In the genomic region with DNA sequence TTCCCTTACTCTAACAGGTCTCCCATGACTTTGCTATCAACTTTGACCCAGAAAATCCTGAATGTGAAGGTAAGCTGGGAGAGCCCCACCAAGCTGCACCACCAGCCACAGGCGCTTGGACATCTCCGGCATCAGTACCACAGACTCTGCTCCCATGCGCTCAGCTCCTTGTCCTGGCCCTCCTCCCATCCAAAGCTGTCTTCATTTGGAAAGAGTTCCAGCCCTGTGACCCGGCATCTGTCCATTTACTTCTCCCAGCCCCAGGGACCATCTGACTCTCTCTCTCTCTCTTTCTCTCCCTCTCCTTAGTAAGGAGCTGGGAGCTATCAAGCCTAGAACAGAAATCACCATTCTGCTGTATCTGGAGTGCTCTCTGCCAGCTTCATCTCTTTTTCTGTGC, we compare ENCODE assay signal across 25 mouse cellular contexts. TPM values are rescaled to one million over a fixed set of nuclear protein-coding genes. Genes with fewer than 3 reads are reported as not detected.
A peak's percentile ranks its signal among the peaks of the same experiment; 100 is the strongest.
DNase-seq lines count a peak whose midpoint lies in the region; ATAC-seq and TF ChIP-seq lines count a peak whose summit lies in the region.
"Had no signal": no experiment of that assay in that cellular context is flagged by ENCODE, and none has a peak within 500 bp of the region (broad histone marks: within the 10 kb centered on the region; RNA-seq: fewer than 3 reads in every experiment).

No protein-coding gene starts in this region.

- no peak overlapping the region for H3K4me3 ChIP-seq in embryonic facial prominence, embryonic 15.5 days (replicated peaks)
- H3K4me3 ChIP-seq in embryonic facial prominence, embryonic 10.5 days: no peak overlapping the region
- H3K4me3 ChIP-seq in layer of hippocampus, adult 2 months: no peak overlapping the region
- peak overlapping the region; percentile 26; the same call in 1 of the 2 replicates for H3K4me3 ChIP-seq in E14TG2a.4 (replicated peaks; ENCODE audit: low read length)
- peak overlapping the region; percentile 16 for H3K4me3 ChIP-seq in olfactory bulb, adult 2 months (ENCODE audit: insufficient read depth, low read depth, low read length)
- H3K4me3 ChIP-seq in limb, embryonic 10.5 days: no peak overlapping the region
- H3K4me3 ChIP-seq: embryonic facial prominence, embryonic 13.5 days; forebrain, embryonic 13.5 days; forebrain, embryonic 15.5 days had no signal

- no peak for TF ChIP-seq CTCF in layer of hippocampus, adult 2 months (conservative IDR thresholded peaks at IDR 0.05)
- no peak for TF ChIP-seq CTCF in E14TG2a.4 (conservative IDR thresholded peaks at IDR 0.05; ENCODE audit: low read length)
- TF ChIP-seq CTCF in olfactory bulb, adult 2 months (IDR thresholded peaks at IDR 0.05; ENCODE audit: insufficient read depth, low read depth, low read length): no peak

- peaks cover 29% of the 10 kb centered on the region for H3K27me3 ChIP-seq in embryonic facial prominence, embryonic 15.5 days
- peaks cover 72% of the 10 kb centered on the region for H3K27me3 ChIP-seq in embryonic facial prominence, embryonic 10.5 days (replicated peaks; ENCODE audit: low read depth, poor library complexity, severe bottlenecking)
- peaks cover 80% of the 10 kb centered on the region for H3K27me3 ChIP-seq in E14TG2a.4 (ENCODE audit: insufficient read depth, low read length)
- H3K27me3 ChIP-seq in limb, embryonic 10.5 days (ENCODE audit: low read depth, poor library complexity, severe bottlenecking): peaks cover 67% of the 10 kb centered on the region
- H3K27me3 ChIP-seq: forebrain, embryonic 15.5 days had no signal

- DNase-seq in embryonic facial prominence, embryonic 10.5 days (ENCODE audit: low spot score): no peak
- DNase-seq in layer of hippocampus, adult 2 months (ENCODE audit: low spot score in 2 of 2): no peak
- DNase-seq in layer of hippocampus, postnatal 36 days: no peak
- DNase-seq in limb, embryonic 10.5 days (ENCODE audit: low spot score): no peak
- DNase-seq: adrenal gland, adult 8-10 months; adrenal gland, postnatal 14 days; adrenal gland, postnatal 36 days; cerebellum, adult 11-12 months; cerebellum, adult 8-10 months; cerebellum, adult 9-11 months; cerebellum, postnatal 25 days; forebrain, postnatal 0 days had no signal

- no peak overlapping the region for H3K27ac ChIP-seq in embryonic facial prominence, embryonic 15.5 days (replicated peaks)
- no peak overlapping the region; the same call in 1 of the 2 replicates for H3K27ac ChIP-seq in embryonic facial prominence, embryonic 10.5 days (replicated peaks)
- peak overlapping the region; percentile 92; the same call in 1 of the 2 replicates for H3K27ac ChIP-seq in layer of hippocampus, adult 2 months
- H3K27ac ChIP-seq in olfactory bulb, adult 2 months (ENCODE audit: insufficient read depth, low read depth, low read length): 0 out of 2 replicates have a peak overlapping the region, but pooled peaks have one; percentile 74
- no peak overlapping the region for H3K27ac ChIP-seq in limb, embryonic 10.5 days
- H3K27ac ChIP-seq: embryonic facial prominence, embryonic 13.5 days; forebrain, embryonic 13.5 days; forebrain, embryonic 15.5 days had no signal

- no peaks in the 10 kb centered on the region for H3K9me3 ChIP-seq in embryonic facial prominence, embryonic 15.5 days (replicated peaks)
- H3K9me3 ChIP-seq in embryonic facial prominence, embryonic 10.5 days: no peaks in the 10 kb centered on the region
- H3K9me3 ChIP-seq in E14TG2a.4 (ENCODE audit: low read length): no peaks in the 10 kb centered on the region
- no peaks in the 10 kb centered on the region for H3K9me3 ChIP-seq in limb, embryonic 10.5 days (replicated peaks)
- H3K9me3 ChIP-seq: embryonic facial prominence, embryonic 13.5 days; forebrain, embryonic 13.5 days; forebrain, embryonic 15.5 days; G1E had no signal

- H3K4me1 ChIP-seq in embryonic facial prominence, embryonic 15.5 days: peaks cover 11% of the 10 kb centered on the region
- peaks cover 18% of the 10 kb centered on the region for H3K4me1 ChIP-seq in embryonic facial prominence, embryonic 10.5 days
- peaks cover 40% of the 10 kb centered on the region for H3K4me1 ChIP-seq in E14TG2a.4 (replicated peaks; ENCODE audit: low read depth, low read length)
- peaks cover 39% of the 10 kb centered on the region for H3K4me1 ChIP-seq in olfactory bulb, adult 2 months (ENCODE audit: control insufficient read depth, insufficient read depth, low read length)
- peaks cover 15% of the 10 kb centered on the region for H3K4me1 ChIP-seq in limb, embryonic 10.5 days

- H3K9ac ChIP-seq in embryonic facial prominence, embryonic 15.5 days: peak overlapping the region; percentile 9; the same call in 1 of the 2 replicates
- H3K9ac ChIP-seq: embryonic facial prominence, embryonic 13.5 days; forebrain, embryonic 13.5 days; forebrain, embryonic 15.5 days; forebrain, postnatal 0 days had no signal

- ATAC-seq in embryonic facial prominence, embryonic 15.5 days (ENCODE audit: insufficient number of reproducible peaks, low FRiP score, low TSS enrichment, low read depth): no peak
- ATAC-seq: activated CD4-positive, CD25-positive, alpha-beta regulatory T cell, adult 4 months; forebrain, embryonic 13.5 days; forebrain, embryonic 15.5 days; forebrain, postnatal 0 days; Patski had no signal

- H3K4me2 ChIP-seq in embryonic facial prominence, embryonic 15.5 days (replicated peaks): no peak overlapping the region
- H3K4me2 ChIP-seq: embryonic facial prominence, embryonic 13.5 days; forebrain, embryonic 13.5 days; forebrain, embryonic 15.5 days had no signal

- no peak for TF ChIP-seq POLR2A in olfactory bulb, adult 2 months (IDR thresholded peaks at IDR 0.05; ENCODE audit: insufficient read depth, low read depth, low read length)

- H3K36me3 ChIP-seq in embryonic facial prominence, embryonic 15.5 days: no peaks in the 10 kb centered on the region
- no peaks in the 10 kb centered on the region for H3K36me3 ChIP-seq in embryonic facial prominence, embryonic 10.5 days (replicated peaks)
- no peaks in the 10 kb centered on the region for H3K36me3 ChIP-seq in E14TG2a.4 (ENCODE audit: insufficient read depth, low read length)
- no peaks in the 10 kb centered on the region for H3K36me3 ChIP-seq in limb, embryonic 10.5 days
- H3K36me3 ChIP-seq: embryonic facial prominence, embryonic 13.5 days; forebrain, embryonic 15.5 days; G1E had no signal

- WGBS in embryonic facial prominence, embryonic 15.5 days: 76% methylated on average over 4 of the region's 4 CpGs
- WGBS in embryonic facial prominence, embryonic 10.5 days: 90% methylated on average over 4 of the region's 4 CpGs
- 67% methylated on average over 4 of the region's 4 CpGs for WGBS in olfactory bulb, adult 2 months
- 82% methylated on average over 4 of the region's 4 CpGs for WGBS in limb, embryonic 10.5 days

RNA-seq across cellular contexts. Expression of a gene that starts 5.6 kb away (rescaled TPM):
- 1.1 and 1.6 TPM in 2 replicates for polyA plus RNA-seq in embryonic facial prominence, embryonic 15.5 days (2015; fragmentation: Nextera tagmentation; extraction: Ambion mirVana)
- polyA plus RNA-seq in embryonic facial prominence, embryonic 10.5 days (2016; fragmentation: Nextera tagmentation; extraction: Ambion mirVana): 0.59 and 0.64 TPM in 2 replicates
- 100 to 1,000 TPM; 723 to 730 TPM for total RNA-seq in layer of hippocampus, adult 2 months (2021)
- total RNA-seq in layer of hippocampus, postnatal 36 days (2021): 100 to 1,000 TPM; 696 to 698 TPM
- polyA plus RNA-seq in olfactory bulb, adult 2 months (2012; ENCODE audit: insufficient read depth, insufficient read length, low replicate concordance, missing spikeins): 357 TPM in 1 of 2 replicates, not detected in the other
- polyA plus RNA-seq in limb, embryonic 10.5 days (2016; fragmentation: Nextera tagmentation; extraction: Ambion mirVana): 0.05 TPM in 1 of 2 replicates, not detected in the other
- total RNA-seq: adrenal gland, postnatal 14 days; adrenal gland, postnatal 36 days had no signal
- polyA plus RNA-seq: activated CD4-positive, CD25-positive, alpha-beta regulatory T cell, adult 4 months; C2C12; Patski had no signal

RNA-seq across cellular contexts. Expression of a gene that starts 8.9 kb away (rescaled TPM):
- not detected in 2 replicates for polyA plus RNA-seq in embryonic facial prominence, embryonic 15.5 days (2015; fragmentation: Nextera tagmentation; extraction: Ambion mirVana)
- polyA plus RNA-seq in embryonic facial prominence, embryonic 10.5 days (2016; fragmentation: Nextera tagmentation; extraction: Ambion mirVana): 0.05 TPM in 1 of 2 replicates, not detected in the other
- total RNA-seq in layer of hippocampus, adult 2 months (2021): 1 to 10 TPM; 2.2 to 3.6 TPM
- 1 to 10 TPM; 1.6 to 5.6 TPM for total RNA-seq in layer of hippocampus, postnatal 36 days (2021)
- not detected in 2 replicates for polyA plus RNA-seq in olfactory bulb, adult 2 months (2012; ENCODE audit: insufficient read depth, insufficient read length, low replicate concordance, missing spikeins)
- not detected in 2 replicates for polyA plus RNA-seq in limb, embryonic 10.5 days (2016; fragmentation: Nextera tagmentation; extraction: Ambion mirVana)
- total RNA-seq: adrenal gland, adult 18-20 months; adrenal gland, adult 8-10 months; adrenal gland, postnatal 14 days; adrenal gland, postnatal 36 days had no signal
- polyA plus RNA-seq: C2C12; embryonic facial prominence, embryonic 11.5 days; embryonic facial prominence, embryonic 13.5 days; forebrain, embryonic 11.5 days; forebrain, embryonic 13.5 days; G1E; Patski had no signal

RNA-seq across cellular contexts. Expression of a gene that starts 24.2 kb away (rescaled TPM):
- 38.3 and 48.2 TPM in 2 replicates for polyA plus RNA-seq in embryonic facial prominence, embryonic 15.5 days (2015; fragmentation: Nextera tagmentation; extraction: Ambion mirVana)
- 20.7 and 23.6 TPM in 2 replicates for polyA plus RNA-seq in embryonic facial prominence, embryonic 10.5 days (2016; fragmentation: Nextera tagmentation; extraction: Ambion mirVana)
- total RNA-seq in layer of hippocampus, adult 2 months (2021): 10 to 100 TPM; 45.0 to 47.6 TPM
- 10 to 100 TPM; 42.6 to 45.8 TPM for total RNA-seq in layer of hippocampus, postnatal 36 days (2021)
- polyA plus RNA-seq in olfactory bulb, adult 2 months (2012; ENCODE audit: insufficient read depth, insufficient read length, low replicate concordance, missing spikeins): not detected in 2 replicates
- polyA plus RNA-seq in limb, embryonic 10.5 days (2016; fragmentation: Nextera tagmentation; extraction: Ambion mirVana): 22.1 and 26.9 TPM in 2 replicates

RNA-seq across cellular contexts. Expression of a gene that starts 25.4 kb away (rescaled TPM):
- 2.4 and 3.7 TPM in 2 replicates for polyA plus RNA-seq in embryonic facial prominence, embryonic 15.5 days (2015; fragmentation: Nextera tagmentation; extraction: Ambion mirVana)
- polyA plus RNA-seq in embryonic facial prominence, embryonic 10.5 days (2016; fragmentation: Nextera tagmentation; extraction: Ambion mirVana): 3.4 and 3.5 TPM in 2 replicates
- total RNA-seq in layer of hippocampus, adult 2 months (2021): 10 to 100 TPM; 57.9 to 64.4 TPM
- total RNA-seq in layer of hippocampus, postnatal 36 days (2021): 10 to 100 TPM; 59.2 to 60.3 TPM
- not detected in 2 replicates for polyA plus RNA-seq in olfactory bulb, adult 2 months (2012; ENCODE audit: insufficient read depth, insufficient read length, low replicate concordance, missing spikeins)
- polyA plus RNA-seq in limb, embryonic 10.5 days (2016; fragmentation: Nextera tagmentation; extraction: Ambion mirVana): 2.4 and 2.9 TPM in 2 replicates
- polyA plus RNA-seq: activated CD4-positive, CD25-positive, alpha-beta regulatory T cell, adult 4 months had no signal

RNA-seq across cellular contexts. Expression of a gene that starts 37.3 kb away (rescaled TPM):
- 81.2 and 83.4 TPM in 2 replicates for polyA plus RNA-seq in embryonic facial prominence, embryonic 15.5 days (2015; fragmentation: Nextera tagmentation; extraction: Ambion mirVana)
- 77.3 and 88.4 TPM in 2 replicates for polyA plus RNA-seq in embryonic facial prominence, embryonic 10.5 days (2016; fragmentation: Nextera tagmentation; extraction: Ambion mirVana)
- total RNA-seq in layer of hippocampus, adult 2 months (2021): 10 to 100 TPM; 18.6 to 23.7 TPM
- 10 to 100 TPM; 22.0 to 23.3 TPM for total RNA-seq in layer of hippocampus, postnatal 36 days (2021)
- not detected in 2 replicates for polyA plus RNA-seq in olfactory bulb, adult 2 months (2012; ENCODE audit: insufficient read depth, insufficient read length, low replicate concordance, missing spikeins)
- polyA plus RNA-seq in limb, embryonic 10.5 days (2016; fragmentation: Nextera tagmentation; extraction: Ambion mirVana): 74.5 and 83.2 TPM in 2 replicates

Comparison
In these comparisons a context has a peak if more than half of its experiments do, and no peak if none do; other contexts are left out.
1. H3K27ac ChIP-seq: peak in layer of hippocampus, adult 2 months (single experiment) and olfactory bulb, adult 2 months (single experiment); none in embryonic facial prominence, embryonic 15.5 days (single experiment), embryonic facial prominence, embryonic 10.5 days (single experiment) and limb, embryonic 10.5 days (single experiment).
2. H3K4me3 ChIP-seq: peak in E14TG2a.4 (single experiment) and olfactory bulb, adult 2 months (single experiment); none in embryonic facial prominence, embryonic 15.5 days (single experiment), embryonic facial prominence, embryonic 10.5 days (single experiment), layer of hippocampus, adult 2 months (single experiment) and limb, embryonic 10.5 days (single experiment).